Mouse (Mus musculus) midbrain, postnatal 0 days (tissue): ENCODE data around the gene Tmem269. TPM values are rescaled to one million over a fixed set of nuclear protein-coding genes. Genes with fewer than 3 reads are reported as not detected.

Source experiments
- ATAC-seq: fragments of 200-750 bp; cut with Nextera tagmentation; 2 replicates; pipeline ENCODE4 v1.8.0; 2017; ENCODE audit warnings: moderate number of reproducible peaks, mild to moderate bottlenecking, moderate TSS enrichment, moderate library complexity; ENCODE audit not compliant: low FRiP score
- DNase-seq: peaks from one replicate; pipeline ENCODE4 v3.0.0-alpha.2; 2015; ENCODE audit warnings: low spot score
- H3K27ac ChIP-seq: fragments of 300-500 bp; sonication (generic); 2 replicates; pipeline ENCODE4 v1.5.1; 2014; ENCODE audit warnings: low read depth, mild to moderate bottlenecking, low read length, mixed read lengths
- H3K27me3 ChIP-seq: fragments of 300-500 bp; sonication (generic); 2 replicates; pipeline ENCODE4 v1.6.1; 2014; ENCODE audit warnings: low read length, control low read depth, mixed read lengths; ENCODE audit not compliant: insufficient read depth
- H3K36me3 ChIP-seq: fragments of 300-500 bp; sonication (generic); 2 replicates; pipeline ENCODE4 v1.6.1; 2014; ENCODE audit warnings: low read length, control low read depth, mixed read lengths; ENCODE audit not compliant: insufficient read depth
- H3K4me1 ChIP-seq: fragments of 300-500 bp; sonication (generic); 2 replicates; pipeline ENCODE4 v1.6.1; 2014; ENCODE audit warnings: mild to moderate bottlenecking, control low read depth, antibody characterized with exemption, low read length, mixed read lengths; ENCODE audit not compliant: insufficient read depth
- H3K4me2 ChIP-seq: fragments of 300-500 bp; sonication (generic); 2 replicates; pipeline ENCODE4 v1.6.1; 2014; ENCODE audit warnings: low read depth, mild to moderate bottlenecking, low read length, mixed read lengths; ENCODE audit not compliant: poor library complexity, severe bottlenecking
- H3K4me3 ChIP-seq: fragments of 300-500 bp; sonication (generic); 2 replicates; pipeline ENCODE4 v1.5.1; 2014; ENCODE audit warnings: low read depth, mild to moderate bottlenecking, low read length, moderate library complexity
- H3K9ac ChIP-seq: fragments of 300-500 bp; sonication (generic); replicated peaks from 2 replicates; pipeline ENCODE4 v1.6.1; 2014; ENCODE audit warnings: mild to moderate bottlenecking, low read length, moderate library complexity, mixed read lengths; ENCODE audit not compliant: poor library complexity, severe bottlenecking
- H3K9me3 ChIP-seq: fragments of 300-500 bp; sonication (generic); 2 replicates; pipeline ENCODE4 v1.6.1; 2016; ENCODE audit warnings: low read length, control low read depth
- CTCF ChIP-seq: IDR thresholded peaks from 2 replicates; pipeline ENCODE4 v1.5.1; 2016; ENCODE audit warnings: antibody characterized with exemption, mild to moderate bottlenecking
- WGBS: fragments of 180-500 bp; shearing (Covaris S2); extraction: QIAGEN DNeasy Blood & Tissue Kit; methylation state at CpG from one replicate; pipeline ENCODE4 v1.1.7; 2014; 5-methylcytosine and 5-hydroxymethylcytosine counted together
- polyA plus RNA-seq: library from polyadenylated mRNA; unstranded; fragments of >200 nt; fragmentation: Nextera tagmentation; extraction: Ambion mirVana; gene quantifications from 2 replicates; pipeline ENCODE4 v1.2.1, GENCODE M21; 2015
- total RNA-seq: library from RNA; depleted of rRNA; stranded (reverse); fragments of >200 nt; gene quantifications from 2 replicates; pipeline ENCODE4 v1.2.3, GENCODE M21; 2014

Tmem269 gene
- total and polyA plus RNA-seq, 2 experiments from 2014 or later = 0.11 to 0.43 TPM

GRCm38 (mm10) chr4:119172919-119173650 lies 44.9 kb downstream of the Tmem269 start:
- Histone ChIP-seq H3K27ac (peak overlapping the region; percentile 58; the same call in 1 of the 2 replicates), H3K36me3 (no peaks in the 10 kb centered on the region), H3K27me3 (no peaks in the 10 kb centered on the region), H3K4me3 (peak overlapping the region; percentile 76), H3K4me1 (no peaks in the 10 kb centered on the region; the same call in 1 of the 2 replicates), H3K9ac (peak overlapping the region; percentile 76), H3K9me3 (no peaks in the 10 kb centered on the region), H3K4me2 (peak overlapping the region; percentile 60)
- WGBS = 38% methylated on average over 18 of the region's 18 CpGs
- no peak for DNase-seq
- no peak for TF ChIP-seq CTCF
- ATAC-seq = no peak

GRCm38 (mm10) chr4:119167663-119168062 lies 50.4 kb downstream of the Tmem269 start:
- H3K9me3 ChIP-seq = no peaks in the 10 kb centered on the region
- peak; percentile 92 for TF ChIP-seq CTCF
- no peak overlapping the region for H3K9ac ChIP-seq
- peak; percentile 92 for DNase-seq
- H3K4me1 ChIP-seq = no peaks in the 10 kb centered on the region; the same call in 1 of the 2 replicates
- H3K36me3 ChIP-seq = no peaks in the 10 kb centered on the region
- H3K4me2 ChIP-seq = no peak overlapping the region
- ATAC-seq = 0 out of 2 replicates have a peak, but pooled peaks have one; percentile 41
- no peak overlapping the region for H3K4me3 ChIP-seq
- no peak overlapping the region for H3K27ac ChIP-seq
- 2% methylated on average over 4 of the region's 4 CpGs for WGBS
- no peaks in the 10 kb centered on the region for H3K27me3 ChIP-seq

DNA sequence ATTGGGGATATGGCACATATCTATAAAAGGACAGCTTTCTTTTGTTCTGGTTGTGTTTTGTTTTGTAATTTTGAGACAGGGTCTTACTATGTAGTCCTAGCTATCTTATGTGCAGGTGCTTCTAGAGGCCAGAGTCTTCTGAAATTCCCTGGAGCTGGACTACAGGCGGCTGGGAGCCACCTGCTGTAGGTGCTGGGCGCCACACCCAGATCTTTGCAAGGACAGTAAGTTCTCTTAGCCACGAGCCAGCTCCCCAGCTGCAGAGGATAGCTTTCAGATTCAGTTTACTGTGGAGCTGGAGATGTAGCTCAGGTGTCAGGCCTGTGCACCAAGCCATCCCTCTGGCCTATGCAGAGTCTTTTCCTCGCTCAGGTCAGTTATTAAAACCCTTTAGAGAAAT lies 50.9 kb downstream of the Tmem269 start:
- Histone ChIP-seq H3K4me1 (no peaks in the 10 kb centered on the region), H3K9me3 (no peaks in the 10 kb centered on the region), H3K27me3 (no peaks in the 10 kb centered on the region), H3K27ac (no peak overlapping the region), H3K4me2 (no peak overlapping the region), H3K36me3 (no peaks in the 10 kb centered on the region), H3K4me3 (no peak overlapping the region), H3K9ac (no peak overlapping the region)
- no peak for ATAC-seq
- no peak for TF ChIP-seq CTCF
- DNase-seq = no peak
- 87% methylated on average over 4 of the region's 4 CpGs for WGBS

DNA sequence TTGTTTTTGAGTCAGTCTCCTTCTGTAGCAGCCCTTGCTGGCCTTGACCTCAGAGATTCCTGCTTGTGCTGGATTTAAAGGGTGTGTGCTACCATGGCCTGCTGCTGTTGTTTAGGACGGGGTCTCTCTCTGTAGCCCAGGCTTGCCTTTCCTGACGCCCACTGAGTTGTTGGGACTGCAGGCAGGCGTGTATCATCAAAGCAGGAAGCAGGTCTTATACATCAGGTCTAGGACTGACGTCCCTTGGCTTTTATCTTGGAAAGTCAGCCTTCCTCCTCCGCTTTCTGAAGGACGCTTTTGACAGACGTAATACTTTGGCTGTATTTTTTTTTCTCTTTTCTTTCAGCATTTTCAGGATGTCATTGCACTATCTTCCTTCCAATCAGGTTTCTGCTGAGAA lies 52.1 kb downstream of the Tmem269 start:
- DNase-seq = no peak
- 80% methylated on average over 7 of the region's 7 CpGs for WGBS
- H3K27me3 ChIP-seq = no peaks in the 10 kb centered on the region
- H3K36me3 ChIP-seq = no peaks in the 10 kb centered on the region
- no peak overlapping the region for H3K27ac ChIP-seq
- H3K9ac ChIP-seq = no peak overlapping the region
- no peak for TF ChIP-seq CTCF
- no peak for ATAC-seq
- H3K9me3 ChIP-seq = no peaks in the 10 kb centered on the region
- H3K4me2 ChIP-seq = no peak overlapping the region
- no peaks in the 10 kb centered on the region for H3K4me1 ChIP-seq
- no peak overlapping the region for H3K4me3 ChIP-seq

DNA sequence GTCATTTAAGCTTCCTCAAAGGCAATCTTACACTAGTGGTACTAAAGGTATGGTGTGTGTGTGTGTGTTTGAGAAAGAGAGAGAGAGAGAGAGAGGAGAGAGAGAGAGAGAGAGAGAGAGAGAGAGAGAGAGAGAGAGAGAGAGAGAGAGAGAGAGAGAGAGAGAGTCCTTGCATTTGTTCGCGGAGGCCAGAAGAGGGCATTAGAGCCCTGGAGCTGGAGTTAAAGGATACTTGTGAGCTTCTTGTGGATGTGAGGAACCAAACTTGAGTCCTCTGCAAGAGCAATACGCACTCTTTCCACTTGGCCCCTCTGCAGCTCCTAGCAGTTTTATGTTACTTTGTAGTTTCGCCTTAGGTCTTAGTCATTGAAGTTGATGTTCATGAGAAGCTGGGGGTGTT lies 55.0 kb downstream of the Tmem269 start:
- ATAC-seq (no peak), DNase-seq (no peak)
- Histone ChIP-seq H3K27me3 (no peaks in the 10 kb centered on the region), H3K4me1 (no peaks in the 10 kb centered on the region), H3K9me3 (no peaks in the 10 kb centered on the region), H3K9ac (no peak overlapping the region), H3K4me3 (no peak overlapping the region), H3K4me2 (no peak overlapping the region), H3K27ac (no peak overlapping the region), H3K36me3 (no peaks in the 10 kb centered on the region)
- no peak for TF ChIP-seq CTCF
- WGBS = 71% methylated on average over 4 of the region's 4 CpGs

DNA sequence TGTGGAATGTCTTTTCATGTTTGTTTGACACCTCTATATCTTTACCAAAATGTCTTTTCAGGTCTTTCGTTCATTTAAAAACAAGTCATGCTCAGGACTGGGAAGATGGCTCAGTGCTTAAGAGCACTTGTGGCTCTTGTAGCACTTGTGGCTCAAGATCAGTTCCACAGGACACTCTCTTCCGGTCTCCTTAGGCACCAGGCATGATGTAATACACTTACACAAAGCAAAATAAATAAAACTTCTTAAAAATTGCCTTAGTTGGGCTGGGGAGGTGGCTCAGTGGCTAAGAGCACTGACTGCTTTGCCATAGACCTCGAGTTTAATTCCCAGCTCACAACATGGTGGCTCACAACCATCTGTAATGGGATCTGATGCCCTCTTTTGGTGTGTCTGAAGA lies 56.7 kb downstream of the Tmem269 start:
- no peak for DNase-seq
- Histone ChIP-seq H3K27ac (no peak overlapping the region), H3K36me3 (no peaks in the 10 kb centered on the region), H3K4me1 (no peaks in the 10 kb centered on the region), H3K9me3 (no peaks in the 10 kb centered on the region), H3K4me2 (no peak overlapping the region), H3K9ac (no peak overlapping the region), H3K4me3 (no peak overlapping the region), H3K27me3 (no peaks in the 10 kb centered on the region)
- TF ChIP-seq CTCF = no peak
- WGBS = 78% methylated on average over 3 of the region's 3 CpGs
- ATAC-seq = no peak
